Mouse (Mus musculus) colon, adult 2 months (tissue): ENCODE data around the gene Cd72. TPM values are rescaled to one million over a fixed set of nuclear protein-coding genes. Genes with fewer than 3 reads are reported as not detected.

Source experiments
- polyA plus RNA-seq: library from polyadenylated mRNA; depleted of rRNA; stranded (reverse); fragments of >200 nt; gene quantifications from 2 replicates; pipeline ENCODE4 v1.2.3, GENCODE M21; 2012; rRNA removed

The Cd72 gene
- polyA plus RNA-seq: 3.6 and 6.6 TPM in 2 replicates

GRCm38 (mm10) chr4:43454041-43454836, at the start of gene Cd72:
Gene Cd72 (minus strand): TSS chr4:43454628.

DNA sequence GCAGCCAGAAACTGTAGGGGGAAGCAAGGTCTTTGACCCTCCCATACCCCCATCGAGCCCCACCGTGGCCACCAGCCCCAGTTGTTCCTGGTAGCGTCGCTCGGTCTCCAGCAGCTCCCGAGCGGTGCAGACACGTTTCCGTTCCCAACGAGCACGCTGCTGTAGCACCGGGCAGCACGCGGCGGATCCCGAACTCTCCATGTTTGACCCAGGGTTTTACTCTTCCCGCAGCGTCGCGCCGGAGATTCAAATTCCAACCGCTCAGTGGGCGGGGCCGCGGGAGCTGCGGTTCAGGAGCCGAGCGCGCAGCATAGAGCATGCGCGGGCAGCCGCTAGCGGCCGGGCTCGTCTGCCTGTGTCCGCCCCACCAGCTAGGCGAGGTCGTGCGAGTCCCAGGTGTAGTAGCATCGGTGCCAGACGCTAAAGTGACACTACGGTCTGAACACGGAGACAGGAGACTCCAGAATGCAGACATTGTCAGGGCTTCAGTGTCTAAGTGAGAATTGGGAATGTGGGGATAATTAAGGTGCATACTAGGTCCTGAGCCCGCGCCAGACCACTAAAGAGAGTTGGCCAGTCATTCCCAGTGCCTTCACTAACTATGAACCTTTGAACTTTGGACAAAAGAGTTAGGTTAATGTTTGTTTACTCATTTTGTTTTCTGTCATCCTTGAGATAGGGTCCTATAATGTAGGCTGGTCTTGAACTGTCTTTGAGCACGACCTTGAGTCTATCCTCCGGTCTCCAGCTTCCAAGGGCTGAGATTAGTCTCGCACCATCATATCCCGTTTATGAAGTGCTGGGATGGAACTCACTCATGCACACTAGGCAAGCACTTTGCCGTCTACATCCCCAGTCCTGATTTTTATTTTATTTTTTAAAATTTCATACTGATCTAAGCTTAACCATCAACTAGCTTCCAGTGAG, 45.2 kb upstream of the Cd72 start, which contains the start of gene Arhgef39:
Gene Arhgef39, minus strand, starts transcription at position 289 of the 927 bp plus-strand sequence.

DNA sequence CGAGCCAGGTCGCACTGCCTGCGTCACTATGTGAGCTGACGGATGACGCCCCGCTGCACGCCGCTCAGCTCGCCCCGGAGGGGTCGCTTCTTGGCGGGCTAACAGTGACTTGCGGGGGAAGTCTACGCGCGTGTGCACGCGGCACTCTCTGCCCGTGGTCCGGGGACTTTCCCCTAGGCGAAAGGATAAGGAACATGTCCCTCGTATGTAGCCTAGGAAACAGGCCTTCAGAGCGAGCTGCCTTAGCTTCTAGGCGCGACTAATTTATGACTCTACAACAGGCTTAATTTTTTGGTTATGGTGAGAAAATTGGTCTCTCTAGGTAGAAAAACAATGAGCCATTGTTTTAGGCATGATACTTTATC, 38.4 kb upstream of the Cd72 start, which contains the start of gene Ccdc107:
Gene Ccdc107, plus strand, starts transcription at position 80 of the 365 bp plus-strand sequence.

DNA sequence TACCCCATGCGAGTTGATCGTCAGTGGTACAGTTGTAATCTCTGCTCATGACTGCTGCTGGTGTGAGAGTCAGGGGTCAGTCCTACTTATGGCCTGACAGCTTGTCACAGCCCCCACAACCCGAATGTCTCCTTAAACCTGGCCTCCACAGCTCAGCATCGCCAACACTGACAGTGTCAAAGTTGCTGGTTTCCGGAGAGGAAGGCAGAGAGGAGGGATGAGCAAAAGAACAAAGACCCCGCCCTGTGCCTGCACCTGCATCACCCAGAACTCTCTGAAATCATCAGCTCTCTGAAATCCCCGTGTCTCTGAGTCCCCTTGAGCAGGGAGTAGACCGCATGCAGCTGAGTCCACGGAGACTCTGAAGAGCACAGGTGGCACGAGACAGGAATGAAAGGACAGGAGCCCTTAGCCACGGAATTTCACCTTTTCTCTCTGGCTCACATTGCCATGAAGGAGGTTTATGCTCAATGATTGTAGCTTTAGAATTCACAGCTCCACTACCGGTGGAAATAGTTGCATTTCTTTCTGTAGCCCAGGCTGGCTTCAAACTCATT, 29.2 kb upstream of the Cd72 start, which contains the start of gene Sit1:
Gene Sit1, minus strand, starts transcription at position 200 of the 557 bp plus-strand sequence.

DNA sequence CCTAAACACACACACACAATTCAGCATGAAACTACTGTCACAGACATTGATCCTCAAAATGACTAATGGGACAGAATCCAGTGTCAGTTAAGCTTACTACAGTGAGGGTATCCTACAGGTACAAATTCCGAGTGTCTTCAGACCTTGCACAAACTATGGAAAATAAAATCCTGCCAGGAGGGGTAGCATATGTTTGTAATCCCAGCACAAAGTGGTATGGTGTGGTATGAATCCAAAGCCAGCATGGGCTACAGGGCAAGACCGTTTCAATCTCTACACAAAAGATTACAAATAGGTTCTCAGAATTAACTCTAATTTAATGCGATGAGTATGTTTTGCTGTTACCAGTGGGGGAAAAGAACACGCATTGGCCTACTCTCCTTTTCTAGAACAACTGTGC, 12.8 kb downstream of the Cd72 start, which contains the start of gene Tesk1:
Gene Tesk1, plus strand, starts transcription at position 301 of the 400 bp plus-strand sequence.

GRCm38 (mm10) chr4:43428946-43429345, 25.5 kb downstream of the Cd72 start, which contains the start of gene Fam166b:
Gene Fam166b (minus strand): TSS chr4:43429134.

Other genes with a start within 250 kb of the Cd72 start
- gene Atp8b5, start 187.5 kb downstream of the Cd72 start, polyA plus RNA-seq: 0.22 and 0.28 TPM in 2 replicates
- 20.9 and 23.1 TPM in 2 replicates for gene Rusc2, start 72.6 kb downstream of the Cd72 start, polyA plus RNA-seq
- 0.08 TPM in 1 of 2 replicates, not detected in the other for gene Fam166b, start 25.5 kb downstream of the Cd72 start, polyA plus RNA-seq
- 90.2 and 100 TPM in 2 replicates for gene Tesk1, start 12.7 kb downstream of the Cd72 start, polyA plus RNA-seq
- gene Sit1, start 29.1 kb upstream of the Cd72 start, polyA plus RNA-seq: 0.54 and 1.1 TPM in 2 replicates
- gene Ccdc107, start 38.3 kb upstream of the Cd72 start, polyA plus RNA-seq: 347 and 577 TPM in 2 replicates
- gene Arhgef39, start 45.1 kb upstream of the Cd72 start, polyA plus RNA-seq: 49.5 and 64.1 TPM in 2 replicates
- 70.7 and 71.6 TPM in 2 replicates for gene Car9, start 52.3 kb upstream of the Cd72 start, polyA plus RNA-seq
- gene Tpm2, start 69.1 kb upstream of the Cd72 start, polyA plus RNA-seq: 199 and 235 TPM in 2 replicates
- gene Creb3, start 107.7 kb upstream of the Cd72 start, polyA plus RNA-seq: 93.5 and 113 TPM in 2 replicates
- gene Tln1, start 108.1 kb upstream of the Cd72 start, polyA plus RNA-seq: 98.4 and 102 TPM in 2 replicates
- 56.1 and 75.5 TPM in 2 replicates for gene Rgp1, start 124.1 kb upstream of the Cd72 start, polyA plus RNA-seq
- 13.0 and 13.3 TPM in 2 replicates for gene Gba2, start 124.2 kb upstream of the Cd72 start, polyA plus RNA-seq
- 0.17 TPM in 1 of 2 replicates, not detected in the other for gene Msmp, start 129.9 kb upstream of the Cd72 start, polyA plus RNA-seq
- 18.2 and 19.2 TPM in 2 replicates for gene Npr2, start 177.3 kb upstream of the Cd72 start, polyA plus RNA-seq
- gene Spag8, start 199.0 kb upstream of the Cd72 start, polyA plus RNA-seq: 1.1 and 1.9 TPM in 2 replicates
- 72.2 and 79.4 TPM in 2 replicates for gene Hint2, start 201.8 kb upstream of the Cd72 start, polyA plus RNA-seq
- gene Tmem8b, start 214.3 kb upstream of the Cd72 start, polyA plus RNA-seq: 9.2 and 11.0 TPM in 2 replicates
- 0.10 TPM in 1 of 2 replicates, not detected in the other for gene Fam221b, start 214.5 kb upstream of the Cd72 start, polyA plus RNA-seq
- gene Olfr70, start 246.2 kb upstream of the Cd72 start, polyA plus RNA-seq: not detected in 2 replicates